Mouse (Mus musculus): ENCODE results near the gene Fgd5. TPM values are rescaled to one million over a fixed set of nuclear protein-coding genes. Genes with fewer than 3 reads are reported as not detected.
A peak's percentile ranks its signal among the peaks of the same experiment; 100 is the strongest.
"Not testable (repeated sequence)": the region's sequence is repeated elsewhere in the genome, so short reads cannot be mapped to it uniquely, and the experiment has no call there.

Fgd5 gene
- total RNA-seq, 2 experiments from 2014 or later: 4.5 to 5.2 TPM

- DNase-seq: peak; percentile 68 to 70
Observed at GRCm38 (mm10) chr6:92067146-92067790, 88.6 kb downstream of the Fgd5 start.

- no peak for DNase-seq
Observed at GRCm38 (mm10) chr6:92071121-92071839, 92.6 kb downstream of the Fgd5 start.

GRCm38 (mm10) chr6:92080730-92081129, 102.1 kb downstream of the Fgd5 start:
- DNase-seq: no peak

GRCm38 (mm10) chr6:92082756-92083155, 104.1 kb downstream of the Fgd5 start:
- no peak for DNase-seq

GRCm38 (mm10) chr6:92084932-92085331, 106.3 kb downstream of the Fgd5 start:
- no peak for DNase-seq

GRCm38 (mm10) chr6:92089141-92089540, 110.5 kb downstream of the Fgd5 start:
- DNase-seq: not testable (repeated sequence)

GRCm38 (mm10) chr6:92089982-92090381, 111.3 kb downstream of the Fgd5 start:
- no peak for DNase-seq

- DNase-seq: no peak
Observed at GRCm38 (mm10) chr6:92090497-92090896, 111.8 kb downstream of the Fgd5 start.

GRCm38 (mm10) chr6:92091130-92091591, 112.5 kb downstream of the Fgd5 start, which contains the start of gene Nr2c2:
TSS of gene Nr2c2 (plus strand) at chr6:92091390.
- DNase-seq: peak; percentile 85 to 87

GRCm38 (mm10) chr6:92091767-92092489, 113.2 kb downstream of the Fgd5 start:
- DNase-seq: peak; percentile 100

- no peak for DNase-seq
Observed at GRCm38 (mm10) chr6:92092737-92093136, 114.1 kb downstream of the Fgd5 start.

- no peak for DNase-seq
Observed at GRCm38 (mm10) chr6:92093869-92094268, 115.2 kb downstream of the Fgd5 start.

GRCm38 (mm10) chr6:92100679-92101360, 122.1 kb downstream of the Fgd5 start:
- DNase-seq: no peak

GRCm38 (mm10) chr6:92124547-92124946, 145.9 kb downstream of the Fgd5 start:
- no peak for DNase-seq

Other genes starting within 250 kb of the Fgd5 start
- gene Grip2, start 151.6 kb upstream of the Fgd5 start, total RNA-seq (2021): 1 to 10 TPM; 7.1 to 7.4 TPM
- 10 to 100 TPM; 24.7 to 25.2 TPM for gene Ccdc174, start 100.8 kb upstream of the Fgd5 start, total RNA-seq (2021)
- 1 to 10 TPM; 2.4 to 2.9 TPM for gene 4930590J08Rik, start 76.1 kb upstream of the Fgd5 start, total RNA-seq (2021)
- gene Nr2c2, start 112.5 kb downstream of the Fgd5 start, total RNA-seq (2021): 10 to 100 TPM; 77.6 to 87.9 TPM
- gene Mrps25, start 205.2 kb downstream of the Fgd5 start, total RNA-seq (2021): 10 to 100 TPM; 53.2 to 56.2 TPM
- gene Rbsn, start 236.0 kb downstream of the Fgd5 start, total RNA-seq (2021): 10 to 100 TPM; 41.7 to 45.3 TPM